Mouse (Mus musculus): ENCODE results near the gene Krcc1. TPM values are rescaled to one million over a fixed set of nuclear protein-coding genes. Genes with fewer than 3 reads are reported as not detected.
"Not testable (repeated sequence)": the region's sequence is repeated elsewhere in the genome, so short reads cannot be mapped to it uniquely, and the experiment has no call there.

Krcc1 gene
- polyA plus RNA-seq, 1 experiment from 2014 or later = 69.2 TPM

DNA sequence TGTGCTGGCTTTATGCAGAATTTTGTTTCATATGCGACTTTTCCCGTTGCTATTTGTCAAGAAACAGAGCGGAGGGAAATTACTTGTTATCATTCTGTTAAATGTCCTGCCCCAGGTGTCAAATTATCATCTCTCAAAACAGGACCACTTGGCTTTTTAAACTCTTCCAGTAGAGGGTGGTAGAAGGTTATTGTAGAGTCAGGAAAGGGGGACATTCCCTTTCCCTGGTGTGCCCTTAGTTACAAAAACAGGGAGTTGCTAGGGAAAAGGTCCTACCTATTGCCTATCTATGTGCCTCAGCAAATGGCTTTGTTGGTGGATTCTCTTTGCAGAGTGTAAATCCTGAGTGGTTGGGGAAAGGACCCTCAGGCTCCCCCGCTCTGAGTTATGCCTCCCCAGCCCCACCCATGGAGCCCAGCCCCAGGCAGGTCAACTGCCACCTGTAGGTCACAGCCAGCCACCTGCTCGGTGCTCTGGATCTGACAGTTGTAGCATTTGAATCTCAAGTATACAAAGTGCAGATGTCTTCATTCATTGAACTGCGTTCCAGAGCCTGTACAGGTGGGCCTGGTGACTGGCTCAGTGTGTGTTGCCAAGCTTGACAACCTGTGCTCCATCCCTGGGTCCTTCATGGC lies 30.7 kb downstream of the Krcc1 start:
- no peaks in the 10 kb centered on the region for H3K4me1 ChIP-seq (ENCODE audit: control insufficient read depth in 2 of 2, insufficient read depth in 2 of 2, low read length in 2 of 2)
- H3K27me3 ChIP-seq (ENCODE audit: control insufficient read depth, insufficient read depth, low read length) = no peaks in the 10 kb centered on the region
- H3K27ac ChIP-seq (replicated peaks in 1 of 2; ENCODE audit: control insufficient read depth in 1 of 2, insufficient read depth in 1 of 2, low read depth in 2 of 2, low read length in 2 of 2) = no peak overlapping the region
- no peaks in the 10 kb centered on the region for H3K9me3 ChIP-seq (ENCODE audit: control insufficient read depth, low read length)
- H3K36me3 ChIP-seq (ENCODE audit: control insufficient read depth, insufficient read depth, low read length) = no peaks in the 10 kb centered on the region
- ATAC-seq (ENCODE audit: insufficient number of reproducible peaks, insufficient read depth, low FRiP score, low read depth) = no peak
- no peak overlapping the region for H3K9ac ChIP-seq (ENCODE audit: low read length)
- H3K4me3 ChIP-seq (ENCODE audit: control insufficient read depth in 1 of 2, insufficient read depth in 1 of 2, low read depth in 1 of 2, low read length in 2 of 2) = no peak overlapping the region
- 60% methylated on average over 6 of the region's 6 CpGs for WGBS
- no peak overlapping the region for H3K4me2 ChIP-seq (ENCODE audit: low read length)

DNA sequence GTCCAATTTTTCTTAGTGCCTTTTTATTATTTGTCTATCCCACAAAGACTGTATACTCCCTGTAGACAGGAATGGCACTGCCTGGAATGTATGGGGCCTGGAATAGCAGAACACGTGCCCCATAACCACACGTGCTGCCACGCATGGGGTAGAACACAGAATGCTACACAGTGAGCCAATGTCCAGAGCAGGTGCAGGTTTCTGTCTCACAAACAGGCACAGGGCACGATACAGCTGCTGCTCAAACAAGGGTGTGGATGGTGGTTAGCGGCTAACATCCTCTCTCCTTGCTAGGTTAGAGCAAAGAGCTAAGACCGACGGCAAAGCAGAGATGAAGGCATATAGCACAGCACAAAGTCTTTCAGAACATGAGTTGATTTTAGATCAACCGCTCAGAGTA lies 36.0 kb downstream of the Krcc1 start:
- Histone ChIP-seq H3K27ac (replicated peaks in 1 of 2; ENCODE audit: control insufficient read depth in 1 of 2, insufficient read depth in 1 of 2, low read depth in 2 of 2, low read length in 2 of 2) (no peak overlapping the region), H3K4me3 (ENCODE audit: control insufficient read depth in 1 of 2, insufficient read depth in 1 of 2, low read depth in 1 of 2, low read length in 2 of 2) (no peak overlapping the region), H3K9me3 (ENCODE audit: control insufficient read depth, low read length) (no peaks in the 10 kb centered on the region), H3K4me1 (ENCODE audit: control insufficient read depth in 2 of 2, insufficient read depth in 2 of 2, low read length in 2 of 2) (no peaks in the 10 kb centered on the region), H3K36me3 (ENCODE audit: control insufficient read depth, insufficient read depth, low read length) (no peaks in the 10 kb centered on the region), H3K9ac (ENCODE audit: low read length) (no peak overlapping the region), H3K27me3 (ENCODE audit: control insufficient read depth, insufficient read depth, low read length) (no peaks in the 10 kb centered on the region), H3K4me2 (ENCODE audit: low read length) (no peak overlapping the region)
- 80% methylated on average over 8 of the region's 8 CpGs for WGBS
- no peak for ATAC-seq (ENCODE audit: insufficient number of reproducible peaks, insufficient read depth, low FRiP score, low read depth)

DNA sequence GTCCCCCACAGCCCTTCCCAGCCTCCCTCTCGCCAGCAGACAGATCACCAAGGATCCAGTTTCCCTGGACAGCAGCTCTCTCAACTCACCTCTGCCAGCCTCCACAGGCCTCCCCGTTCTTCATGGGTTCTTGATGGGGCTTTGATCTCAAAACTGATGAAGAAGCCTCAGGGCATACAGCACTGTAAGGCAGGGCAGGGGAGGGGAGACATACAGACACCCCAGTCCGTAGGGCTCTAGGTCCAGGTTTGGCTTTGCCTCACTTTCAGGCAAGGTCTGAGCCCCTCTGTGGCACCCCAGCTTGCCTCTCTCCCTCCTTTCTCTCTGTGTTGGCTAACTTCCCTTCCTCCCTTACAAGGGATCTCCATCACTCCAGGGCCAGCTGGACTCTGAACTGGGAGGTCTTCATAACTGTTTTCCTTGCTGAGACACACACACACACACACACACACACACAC lies 50.4 kb downstream of the Krcc1 start, which contains the start of gene Smyd1:
Gene Smyd1, minus strand, starts transcription at position 408 of the 458 bp plus-strand sequence.
- Histone ChIP-seq H3K9me3 (ENCODE audit: control insufficient read depth, low read length) (no peaks in the 10 kb centered on the region), H3K27ac (replicated peaks in 1 of 2; ENCODE audit: control insufficient read depth in 1 of 2, insufficient read depth in 1 of 2, low read depth in 2 of 2, low read length in 2 of 2) (no peak within 1 kb of the TSS), H3K4me1 (ENCODE audit: control insufficient read depth in 2 of 2, insufficient read depth in 2 of 2, low read length in 2 of 2) (no peaks in the 10 kb centered on the region), H3K4me3 (ENCODE audit: control insufficient read depth in 1 of 2, insufficient read depth in 1 of 2, low read depth in 1 of 2, low read length in 2 of 2) (no peak within 1 kb of the TSS), H3K36me3 (ENCODE audit: control insufficient read depth, insufficient read depth, low read length) (no peaks in the 10 kb centered on the region), H3K9ac (ENCODE audit: low read length) (no peak within 1 kb of the TSS), H3K4me2 (ENCODE audit: low read length) (no peak within 1 kb of the TSS), H3K27me3 (ENCODE audit: control insufficient read depth, insufficient read depth, low read length) (no peaks in the 10 kb centered on the region)
- WGBS = 79% methylated on average over 3 of the region's 3 CpGs
- no peak for ATAC-seq (ENCODE audit: insufficient number of reproducible peaks, insufficient read depth, low FRiP score, low read depth)

DNA sequence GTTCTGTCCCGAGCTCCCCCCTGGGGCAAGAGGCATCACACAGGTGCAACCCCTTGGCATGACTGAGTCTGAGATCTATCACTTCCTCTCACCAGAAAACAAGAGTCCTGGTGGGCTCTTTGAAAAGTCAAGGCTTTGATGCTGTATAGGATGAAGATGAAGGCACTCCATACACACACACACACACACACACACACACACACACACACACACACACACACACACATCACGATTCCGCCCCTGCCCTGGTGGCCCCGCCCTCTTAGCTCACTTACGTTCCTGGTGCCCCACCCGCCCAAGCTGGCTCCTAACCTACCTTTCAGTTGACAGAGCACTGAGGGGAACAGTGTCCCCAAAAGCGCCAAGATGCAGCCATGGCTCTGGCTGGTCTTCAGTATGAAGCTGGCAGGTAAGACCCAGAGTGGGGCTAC lies 51.0 kb downstream of the Krcc1 start, which contains the start of gene Cd8b1:
Gene Cd8b1, plus strand, starts transcription at position 298 of the 431 bp plus-strand sequence.
- ATAC-seq (ENCODE audit: insufficient number of reproducible peaks, insufficient read depth, low FRiP score, low read depth) = no peak
- Histone ChIP-seq H3K36me3 (ENCODE audit: control insufficient read depth, insufficient read depth, low read length) (no peaks in the 10 kb centered on the region), H3K9ac (ENCODE audit: low read length) (no peak within 1 kb of the TSS), H3K27me3 (ENCODE audit: control insufficient read depth, insufficient read depth, low read length) (no peaks in the 10 kb centered on the region), H3K4me1 (ENCODE audit: control insufficient read depth in 2 of 2, insufficient read depth in 2 of 2, low read length in 2 of 2) (no peaks in the 10 kb centered on the region), H3K9me3 (ENCODE audit: control insufficient read depth, low read length) (no peaks in the 10 kb centered on the region), H3K4me2 (ENCODE audit: low read length) (no peak within 1 kb of the TSS), H3K4me3 (ENCODE audit: control insufficient read depth in 1 of 2, insufficient read depth in 1 of 2, low read depth in 1 of 2, low read length in 2 of 2) (no peak within 1 kb of the TSS), H3K27ac (replicated peaks in 1 of 2; ENCODE audit: control insufficient read depth in 1 of 2, insufficient read depth in 1 of 2, low read depth in 2 of 2, low read length in 2 of 2) (no peak within 1 kb of the TSS)
- WGBS = 68% methylated on average over 7 of the region's 7 CpGs

DNA sequence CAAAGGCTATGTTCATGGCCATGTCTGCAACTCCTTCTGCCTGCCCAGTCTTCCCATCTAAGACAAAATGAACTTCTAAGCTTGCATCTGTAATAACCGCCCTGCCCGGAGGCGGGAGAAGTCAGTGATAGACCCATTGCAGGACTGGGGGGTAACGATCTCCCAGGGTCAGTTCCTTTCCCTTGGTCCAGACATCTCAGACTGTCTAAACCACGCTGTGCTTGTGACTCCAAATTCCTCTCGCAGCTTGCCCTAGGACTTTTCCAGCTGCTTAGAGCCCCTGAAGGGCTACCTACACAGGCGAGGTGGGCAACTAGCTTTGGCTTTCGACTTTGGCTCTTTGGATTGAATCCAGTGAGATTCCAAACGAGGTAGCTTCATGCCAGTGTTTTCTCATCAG lies 53.3 kb downstream of the Krcc1 start:
- no peak overlapping the region for H3K27ac ChIP-seq (replicated peaks in 1 of 2; ENCODE audit: control insufficient read depth in 1 of 2, insufficient read depth in 1 of 2, low read depth in 2 of 2, low read length in 2 of 2)
- no peaks in the 10 kb centered on the region for H3K9me3 ChIP-seq (ENCODE audit: control insufficient read depth, low read length)
- H3K27me3 ChIP-seq (ENCODE audit: control insufficient read depth, insufficient read depth, low read length) = no peaks in the 10 kb centered on the region
- no peak overlapping the region for H3K4me3 ChIP-seq (ENCODE audit: control insufficient read depth in 1 of 2, insufficient read depth in 1 of 2, low read depth in 1 of 2, low read length in 2 of 2)
- 84% methylated on average over 9 of the region's 9 CpGs for WGBS
- no peaks in the 10 kb centered on the region for H3K4me1 ChIP-seq (ENCODE audit: control insufficient read depth in 2 of 2, insufficient read depth in 2 of 2, low read length in 2 of 2)
- H3K36me3 ChIP-seq (ENCODE audit: control insufficient read depth, insufficient read depth, low read length) = no peaks in the 10 kb centered on the region
- no peak for ATAC-seq (ENCODE audit: insufficient number of reproducible peaks, insufficient read depth, low FRiP score, low read depth)
- no peak overlapping the region for H3K9ac ChIP-seq (ENCODE audit: low read length)
- H3K4me2 ChIP-seq (ENCODE audit: low read length) = no peak overlapping the region

DNA sequence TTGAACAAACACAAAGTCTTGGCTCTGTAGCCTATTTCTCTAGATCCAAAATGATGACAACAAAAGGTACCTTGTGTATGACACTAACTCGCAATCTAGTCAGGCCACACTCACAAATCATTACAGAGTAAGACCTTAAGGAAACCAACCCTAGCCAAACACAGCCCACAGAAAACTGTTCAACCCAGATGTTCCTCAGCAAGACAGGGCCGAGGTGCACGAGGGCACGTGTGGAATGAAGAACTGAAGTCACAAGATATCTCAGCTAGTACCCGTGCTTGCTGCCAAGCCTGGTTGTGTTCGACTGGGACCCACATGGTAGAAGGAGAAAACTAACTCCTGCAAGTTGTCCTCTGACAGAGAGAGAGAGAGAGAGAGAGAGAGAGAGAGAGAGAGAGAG lies 58.4 kb downstream of the Krcc1 start:
- 73% methylated on average over 6 of the region's 6 CpGs for whole genome bisulfite sequencing
- ATAC-seq (ENCODE audit: insufficient number of reproducible peaks, insufficient read depth, low FRiP score, low read depth) = no peak
- no peak overlapping the region for H3K4me3 ChIP-seq (ENCODE audit: control insufficient read depth in 1 of 2, insufficient read depth in 1 of 2, low read depth in 1 of 2, low read length in 2 of 2)
- H3K4me1 ChIP-seq (ENCODE audit: control insufficient read depth in 2 of 2, insufficient read depth in 2 of 2, low read length in 2 of 2) = no peaks in the 10 kb centered on the region
- no peaks in the 10 kb centered on the region for H3K27me3 ChIP-seq (ENCODE audit: control insufficient read depth, insufficient read depth, low read length)
- no peak overlapping the region for H3K9ac ChIP-seq (ENCODE audit: low read length)
- H3K36me3 ChIP-seq (ENCODE audit: control insufficient read depth, insufficient read depth, low read length) = no peaks in the 10 kb centered on the region
- H3K27ac ChIP-seq (replicated peaks in 1 of 2; ENCODE audit: control insufficient read depth in 1 of 2, insufficient read depth in 1 of 2, low read depth in 2 of 2, low read length in 2 of 2) = no peak overlapping the region
- H3K9me3 ChIP-seq (ENCODE audit: control insufficient read depth, low read length) = no peaks in the 10 kb centered on the region
- no peak overlapping the region for H3K4me2 ChIP-seq (ENCODE audit: low read length)

DNA sequence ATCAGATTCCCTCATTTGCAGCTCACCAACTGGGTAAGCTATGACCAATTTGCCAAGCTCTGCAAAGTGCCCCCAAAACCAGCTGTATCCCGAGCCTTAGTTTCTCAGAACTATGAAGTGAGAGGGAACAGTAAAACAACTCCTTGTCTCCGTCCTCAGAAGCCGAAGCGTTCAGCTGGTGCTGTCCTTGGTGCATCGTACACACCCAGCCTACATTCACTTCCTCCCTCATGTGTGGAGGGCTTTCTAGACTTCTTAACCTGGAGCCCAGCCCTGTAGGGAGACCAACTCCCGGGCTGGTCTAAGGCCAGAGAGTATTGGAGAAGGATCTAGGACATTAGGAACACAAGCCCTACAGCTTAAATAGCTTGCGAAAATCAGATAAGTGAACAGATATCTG lies 59.0 kb downstream of the Krcc1 start:
- Histone ChIP-seq H3K27ac (replicated peaks in 1 of 2; ENCODE audit: control insufficient read depth in 1 of 2, insufficient read depth in 1 of 2, low read depth in 2 of 2, low read length in 2 of 2) (no peak overlapping the region), H3K9me3 (ENCODE audit: control insufficient read depth, low read length) (no peaks in the 10 kb centered on the region), H3K4me2 (ENCODE audit: low read length) (no peak overlapping the region), H3K27me3 (ENCODE audit: control insufficient read depth, insufficient read depth, low read length) (no peaks in the 10 kb centered on the region), H3K4me3 (ENCODE audit: control insufficient read depth in 1 of 2, insufficient read depth in 1 of 2, low read depth in 1 of 2, low read length in 2 of 2) (no peak overlapping the region), H3K9ac (ENCODE audit: low read length) (no peak overlapping the region), H3K4me1 (ENCODE audit: control insufficient read depth in 2 of 2, insufficient read depth in 2 of 2, low read length in 2 of 2) (no peaks in the 10 kb centered on the region), H3K36me3 (ENCODE audit: control insufficient read depth, insufficient read depth, low read length) (no peaks in the 10 kb centered on the region)
- 68% methylated on average over 7 of the region's 7 CpGs for WGBS
- no peak for ATAC-seq (ENCODE audit: insufficient number of reproducible peaks, insufficient read depth, low FRiP score, low read depth)

DNA sequence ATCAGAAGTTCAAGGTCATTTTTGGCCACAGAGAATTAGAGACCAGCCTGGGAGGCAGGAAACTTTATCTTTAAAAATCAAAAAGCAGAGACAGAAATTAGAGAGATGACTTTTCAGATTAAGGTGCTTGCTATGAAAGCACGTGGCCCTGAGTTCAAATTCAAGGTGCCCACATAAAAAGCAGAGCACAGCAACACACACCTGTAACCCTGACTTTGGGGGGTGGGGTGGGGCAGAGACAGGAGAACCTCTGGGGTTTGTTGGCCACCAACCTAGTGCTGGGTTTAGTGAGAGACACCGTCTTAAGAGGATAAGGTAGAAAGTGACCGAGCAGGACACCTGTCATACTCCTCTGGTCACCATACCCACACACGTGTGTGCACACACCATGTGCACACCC lies 60.0 kb downstream of the Krcc1 start:
- H3K27ac ChIP-seq (replicated peaks in 1 of 2; ENCODE audit: control insufficient read depth in 1 of 2, insufficient read depth in 1 of 2, low read depth in 2 of 2, low read length in 2 of 2); H3K4me3 ChIP-seq (ENCODE audit: control insufficient read depth in 1 of 2, insufficient read depth in 1 of 2, low read depth in 1 of 2, low read length in 2 of 2); H3K36me3 ChIP-seq (ENCODE audit: control insufficient read depth, insufficient read depth, low read length); H3K4me1 ChIP-seq (ENCODE audit: control insufficient read depth in 2 of 2, insufficient read depth in 2 of 2, low read length in 2 of 2); H3K4me2 ChIP-seq (ENCODE audit: low read length); H3K9ac ChIP-seq (ENCODE audit: low read length); H3K9me3 ChIP-seq (ENCODE audit: control insufficient read depth, low read length); ATAC-seq (ENCODE audit: insufficient number of reproducible peaks, insufficient read depth, low FRiP score, low read depth); H3K27me3 ChIP-seq (ENCODE audit: control insufficient read depth, insufficient read depth, low read length): not testable (repeated sequence)
- 80% methylated on average over 1 of the region's 4 CpGs for WGBS

Data from heart, embryonic 14.5 days (tissue).